Mouse (Mus musculus): ENCODE results near the gene Psme1.
A peak's percentile ranks its signal among the peaks of the same experiment; 100 is the strongest.

Gene Psme1

GRCm38 (mm10) chr14:55577871-55578667, at the start of gene Psme1:
Psme1 (plus strand) TSS chr14:55578123.
- DNase-seq, result peak; percentile 54 to 62

- DNase-seq, result peak; percentile 25 to 29
Measured at GRCm38 (mm10) chr14:55536116-55536745, 41.7 kb upstream of the Psme1 start.

DNA sequence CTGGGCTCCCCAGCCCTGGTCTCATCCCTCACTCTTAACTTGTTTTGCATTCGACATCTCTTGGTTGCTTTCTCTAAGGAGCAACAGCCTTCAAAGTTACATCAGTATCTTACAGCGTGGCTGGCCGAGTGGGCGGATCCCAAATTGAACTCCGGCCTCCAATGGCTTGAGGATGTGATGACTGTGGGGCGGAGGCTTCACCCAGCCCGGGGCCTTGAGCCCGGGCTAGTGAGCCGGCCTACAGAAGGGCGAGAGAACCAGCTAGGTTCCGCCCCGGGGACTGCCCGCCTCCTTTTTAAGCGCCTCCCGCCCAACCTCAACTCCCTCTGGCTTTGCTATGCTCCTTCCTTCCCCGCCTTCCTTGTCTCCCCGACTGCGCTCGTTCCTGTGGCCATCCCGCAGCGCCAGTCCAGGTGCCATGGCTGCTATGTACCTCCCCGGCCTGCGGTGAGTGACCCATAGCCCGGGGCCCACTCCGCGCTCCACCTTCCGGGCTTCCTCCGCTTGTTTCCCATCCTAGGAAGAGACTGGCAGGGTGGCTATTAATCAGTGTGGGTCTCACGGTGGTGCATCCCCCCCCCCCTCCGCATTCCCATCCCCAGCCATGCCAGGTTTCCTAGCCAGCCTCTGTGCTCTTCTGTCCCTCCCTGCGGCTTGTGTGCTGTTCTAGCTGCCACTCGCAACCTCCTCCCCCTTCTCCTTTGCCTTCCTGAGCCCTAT, 37.7 kb upstream of the Psme1 start, which contains the start of gene Pck2:
Gene Pck2 (plus strand): TSS at position 200 of the 720 bp plus-strand sequence.
- DNase-seq, result peak; percentile 87 to 93

DNA sequence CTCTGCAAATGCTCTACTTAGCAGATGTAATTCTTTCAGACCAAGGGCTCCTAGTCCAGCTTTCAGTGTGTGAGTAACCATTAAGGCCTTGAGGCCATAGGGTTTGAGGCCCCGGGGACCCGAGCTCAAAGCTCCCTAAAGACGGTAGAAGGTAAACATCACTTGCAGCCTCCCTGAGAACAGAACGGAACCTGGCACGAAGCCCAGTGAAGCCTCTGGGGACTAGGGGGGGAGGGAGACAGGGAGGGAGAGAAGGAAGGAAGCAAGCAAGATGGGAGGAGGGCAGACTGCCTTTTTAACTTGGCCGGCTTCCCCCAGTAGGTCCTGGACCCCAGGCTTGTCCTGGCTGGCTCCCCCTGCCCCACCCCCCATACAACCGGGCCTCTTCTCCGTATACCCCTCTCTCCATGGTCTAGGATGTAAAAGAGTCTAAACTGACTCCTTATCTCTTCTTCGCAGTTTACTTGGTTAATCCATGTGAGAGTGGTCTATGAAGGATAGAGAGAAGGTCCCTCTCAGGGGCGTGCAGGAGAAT, 37.1 kb upstream of the Psme1 start:
- DNase-seq, result peak; percentile 82 to 84

DNA sequence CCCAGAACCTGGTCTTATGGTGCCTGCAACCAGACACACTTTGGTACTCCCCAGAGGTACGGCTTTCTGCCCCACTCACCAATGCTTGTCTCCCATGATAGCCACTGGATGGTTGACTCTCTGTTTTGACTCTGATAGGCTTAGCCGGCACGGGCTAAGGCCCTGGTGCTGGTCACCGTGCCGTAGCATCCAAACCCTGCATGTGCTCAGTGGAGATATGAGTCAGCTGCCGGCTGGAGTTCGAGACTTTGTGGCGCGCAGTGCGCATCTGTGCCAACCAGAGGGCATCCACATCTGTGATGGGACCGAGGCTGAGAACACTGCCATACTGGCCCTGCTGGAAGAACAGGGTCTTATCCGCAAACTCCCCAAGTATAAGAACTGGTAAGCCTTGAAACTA, 35.7 kb upstream of the Psme1 start:
- DNase-seq, result no peak

GRCm38 (mm10) chr14:55544334-55544733, 33.6 kb upstream of the Psme1 start:
- DNase-seq, result peak; percentile 30 to 51

GRCm38 (mm10) chr14:55550191-55550590, 27.7 kb upstream of the Psme1 start:
- DNase-seq, result peak; percentile 23 to 27

DNA sequence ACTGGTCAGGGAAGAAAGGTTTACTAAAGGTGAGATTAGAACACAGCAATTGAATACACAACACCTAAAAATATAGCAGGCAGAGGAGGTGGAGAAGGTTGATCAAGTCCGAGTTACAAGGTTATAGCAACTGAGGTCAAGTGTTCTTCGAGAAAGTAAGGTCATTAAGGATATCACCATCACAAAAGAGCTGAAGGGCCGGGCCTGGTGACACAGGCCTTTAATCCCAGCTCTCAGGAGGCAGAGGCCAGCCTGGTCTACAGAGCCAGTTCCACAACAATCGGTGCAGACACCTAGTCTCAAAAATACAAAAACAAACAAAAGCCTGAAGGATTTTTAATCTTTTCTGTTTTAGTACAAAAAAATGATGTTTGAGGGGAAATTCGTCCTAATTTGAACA, 26.6 kb upstream of the Psme1 start:
- DNase-seq, result no peak

- DNase-seq, result no peak
Measured at GRCm38 (mm10) chr14:55551794-55552193, 26.1 kb upstream of the Psme1 start.

GRCm38 (mm10) chr14:55554635-55555034, 23.3 kb upstream of the Psme1 start:
- no peak for DNase-seq

GRCm38 (mm10) chr14:55555788-55556187, 22.1 kb upstream of the Psme1 start:
- no peak for DNase-seq

GRCm38 (mm10) chr14:55557003-55557402, 20.9 kb upstream of the Psme1 start:
- peak; percentile 78 to 82 for DNase-seq

DNA sequence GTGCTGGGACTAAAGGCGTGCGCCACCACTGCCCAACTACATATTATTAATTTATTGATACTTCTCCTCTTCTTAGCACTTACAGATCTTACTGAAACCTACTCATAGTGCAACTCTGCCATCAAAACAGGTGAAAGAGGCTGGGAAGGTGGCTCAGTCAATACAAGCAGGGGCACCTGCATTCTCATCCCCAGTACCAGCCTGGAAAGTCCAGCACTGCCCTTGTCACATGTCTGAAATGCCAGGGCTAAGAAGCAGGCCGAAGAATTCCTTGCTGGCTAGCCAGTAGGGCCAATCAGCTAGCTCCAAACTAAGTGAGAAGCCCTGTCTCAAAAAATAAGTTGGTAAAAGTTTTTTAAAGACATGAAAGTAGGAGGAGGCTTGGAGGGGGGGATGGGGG, 20.3 kb upstream of the Psme1 start:
- DNase-seq, result no peak

DNA sequence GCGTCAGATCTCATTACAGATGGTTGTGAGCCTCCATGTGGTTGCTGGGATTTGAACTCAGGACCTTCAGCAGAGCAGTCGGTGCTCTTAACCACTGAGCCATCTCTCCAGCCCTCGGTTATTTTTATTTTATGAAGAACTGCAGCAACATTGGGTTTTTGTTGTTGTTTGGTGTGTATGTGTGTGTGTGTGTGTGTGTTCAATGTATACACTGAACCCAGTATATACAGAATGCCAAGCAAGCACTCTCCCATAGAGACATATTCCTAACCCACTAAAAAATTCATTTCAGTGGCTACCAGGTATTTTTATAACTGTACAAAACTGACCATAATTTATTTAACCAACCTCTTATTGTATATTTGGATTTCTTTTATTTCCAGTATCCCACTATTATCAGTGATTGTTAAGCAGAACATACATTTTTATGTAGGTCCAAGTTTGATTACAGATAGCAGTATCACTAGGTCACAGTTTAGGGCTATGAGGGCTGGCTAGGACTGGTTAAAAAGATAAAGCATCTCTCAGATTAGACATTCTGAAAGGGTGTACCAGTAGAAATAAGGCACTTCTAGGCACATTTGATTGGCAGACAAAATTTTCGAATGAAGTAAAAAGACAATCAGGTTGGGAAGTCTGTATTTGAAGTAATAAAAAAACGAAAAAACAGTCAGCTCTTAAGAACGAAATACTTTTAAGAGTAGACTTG, 19.0 kb upstream of the Psme1 start:
- no peak for DNase-seq

- peak; percentile 92 to 94 for DNase-seq
Measured at GRCm38 (mm10) chr14:55559799-55560201, 18.1 kb upstream of the Psme1 start, which contains the start of gene Dcaf11. Dcaf11 (plus strand) TSS chr14:55560006.

DNA sequence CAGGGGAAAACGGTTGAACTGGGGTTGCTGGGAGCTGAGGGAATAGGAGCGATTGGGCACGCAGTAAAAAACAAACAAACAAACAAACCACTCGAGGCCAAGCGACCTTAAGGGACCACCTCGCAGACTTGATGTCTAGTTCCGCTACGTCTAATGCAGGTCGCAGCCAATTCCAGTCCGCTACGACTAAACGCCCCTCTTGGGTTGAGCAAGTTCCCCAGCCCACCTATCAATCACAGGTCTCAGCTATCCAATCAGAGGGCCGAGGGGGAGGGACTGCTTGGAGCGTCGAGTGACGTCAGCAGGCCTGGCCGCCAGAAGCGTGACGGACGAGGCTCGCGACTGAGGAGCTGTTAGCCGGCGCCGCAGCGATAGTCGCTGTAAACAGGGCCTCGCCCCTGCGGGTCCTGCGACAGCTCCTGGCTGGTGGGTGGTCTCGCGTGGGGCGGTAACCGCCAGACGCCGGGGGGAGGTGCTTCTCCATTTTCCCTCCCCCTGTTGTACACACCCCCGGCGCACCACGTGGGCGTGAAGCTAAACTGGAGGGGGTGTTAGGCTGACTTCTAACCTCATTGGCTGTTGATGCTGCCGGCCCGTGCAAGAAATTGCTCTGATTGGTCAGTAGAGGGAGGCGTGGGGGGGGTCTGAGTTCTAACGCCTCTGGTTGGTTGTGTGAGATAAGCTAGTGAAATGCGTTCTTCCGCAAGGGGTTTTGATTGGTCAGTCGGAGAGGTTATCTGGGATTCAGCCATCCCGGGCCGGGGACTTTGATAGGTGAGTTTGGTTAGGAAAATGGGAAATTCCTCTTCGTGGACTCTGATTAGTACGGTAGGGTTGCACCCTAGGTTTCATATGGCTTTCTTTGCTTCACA, 17.5 kb upstream of the Psme1 start, which contains the start of gene A730061H03Rik:
Gene A730061H03Rik (minus strand): TSS at position 205 of the 872 bp plus-strand sequence.
- peak; percentile 96 to 100 for DNase-seq

DNA sequence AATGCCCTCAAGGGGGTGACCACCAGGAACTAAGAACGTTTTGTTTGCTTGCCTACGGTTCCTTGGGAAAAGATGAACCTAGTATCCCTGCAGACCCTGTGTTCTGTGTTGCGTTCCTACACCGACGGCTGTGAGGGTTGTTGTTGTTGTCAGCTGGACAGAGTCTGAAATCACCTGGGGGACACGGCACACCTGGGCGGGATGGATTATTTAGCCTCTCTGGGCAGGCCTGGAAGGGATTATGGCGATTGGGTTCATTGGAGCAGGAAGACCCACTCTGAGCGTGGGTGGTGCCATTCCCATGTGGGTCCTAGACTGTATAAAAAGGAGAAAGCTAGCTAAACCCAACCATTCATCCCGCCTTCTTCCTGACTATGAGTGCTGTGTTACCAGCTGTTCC, 16.1 kb upstream of the Psme1 start:
- no peak for DNase-seq

DNA sequence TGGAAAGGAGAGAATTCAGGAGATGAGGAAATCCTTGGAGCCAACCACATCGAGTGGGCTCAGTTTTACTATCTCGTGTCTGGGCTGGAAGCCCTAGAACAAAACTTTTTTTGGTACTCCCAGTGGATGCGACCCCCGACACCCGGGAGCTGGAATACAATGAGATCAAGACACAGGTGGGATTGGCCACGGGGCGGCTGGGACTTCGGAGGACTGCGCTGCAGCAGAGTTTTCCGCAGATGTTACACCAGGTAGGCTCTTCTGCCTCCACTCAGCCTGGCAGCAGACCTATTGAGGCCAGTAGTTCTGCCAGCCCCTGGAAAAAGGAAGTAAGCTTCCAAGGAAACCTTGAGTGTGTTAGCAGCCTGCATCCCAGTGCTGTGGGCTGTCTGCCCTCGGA, 14.7 kb upstream of the Psme1 start:
- DNase-seq, result no peak

DNA sequence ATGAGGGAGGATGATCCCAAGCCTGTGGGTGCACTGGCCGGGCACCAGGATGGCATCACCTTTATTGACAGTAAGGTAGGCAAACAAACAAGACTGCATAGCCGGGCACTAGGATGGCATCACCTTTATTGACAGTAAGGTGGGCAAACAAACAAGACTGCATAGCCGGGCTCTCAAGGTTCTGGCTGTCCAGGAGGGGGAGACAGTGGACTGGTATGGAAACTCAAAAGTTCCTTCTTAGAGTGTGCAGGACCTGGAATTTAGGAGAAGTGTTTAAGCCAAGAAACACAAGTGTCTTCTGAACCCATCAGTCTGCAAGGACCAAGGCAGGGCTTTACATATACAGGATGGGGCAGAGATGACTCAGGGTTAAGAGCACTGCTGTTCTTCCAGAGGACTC, 12.2 kb upstream of the Psme1 start:
- DNase-seq, result no peak

DNA sequence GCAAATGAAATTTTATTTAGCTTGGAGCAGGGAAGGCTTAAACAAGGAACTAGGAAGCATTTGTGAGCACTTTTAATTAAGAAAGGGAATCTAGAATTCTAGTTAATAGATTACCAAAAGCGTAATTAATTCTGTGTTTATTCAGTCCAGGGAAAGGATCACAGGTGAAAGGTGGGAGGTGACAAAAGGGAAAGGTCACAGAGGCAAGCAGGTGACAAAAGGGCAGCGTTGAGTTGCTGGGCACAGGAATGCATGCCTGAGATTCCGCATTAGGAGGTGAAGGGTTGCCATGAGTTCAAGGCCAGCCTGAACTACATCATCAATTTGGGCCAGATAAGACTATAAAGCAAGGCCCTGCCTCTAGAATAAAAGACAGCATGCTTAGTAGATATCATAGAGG, 10.4 kb upstream of the Psme1 start:
- DNase-seq, result no peak

GRCm38 (mm10) chr14:55570588-55570987, 7.3 kb upstream of the Psme1 start:
- no peak for DNase-seq

Measured in cerebellum, adult 18-20 months (tissue).